Mouse (Mus musculus) stomach, embryonic 15.5 days (tissue): ENCODE measurements at regions not wholly inside any gene's neighbourhood (a gene's known extent, or its start where the extent isn't known, plus 50 kb on each side); places are given as distances from the start of the nearest gene placed in this dataset.

ENCODE experiments used
- ATAC-seq: fragments of 200-750 bp; cut with Nextera tagmentation; 2 replicates; pipeline ENCODE4 v1.8.0; 2017; ENCODE audit warnings: low read depth, moderate number of reproducible peaks, moderate TSS enrichment; ENCODE audit not compliant: insufficient read depth, low FRiP score
- H3K27ac ChIP-seq: fragments of 300-500 bp; sonication (generic); 2 replicates; pipeline ENCODE4 v1.5.1; 2015; ENCODE audit warnings: mild to moderate bottlenecking, inconsistent platforms
- H3K27me3 ChIP-seq: fragments of 300-500 bp; sonication (generic); replicated peaks from 2 replicates; pipeline ENCODE4 v1.6.1; 2015; ENCODE audit warnings: inconsistent platforms
- H3K36me3 ChIP-seq: fragments of 300-500 bp; sonication (generic); 2 replicates; pipeline ENCODE4 v1.6.1; 2015; ENCODE audit warnings: inconsistent platforms
- H3K4me1 ChIP-seq: fragments of 300-500 bp; sonication (generic); 2 replicates; pipeline ENCODE4 v1.6.1; 2015; ENCODE audit warnings: inconsistent platforms
- H3K4me2 ChIP-seq: fragments of 300-500 bp; sonication (generic); 2 replicates; pipeline ENCODE4 v1.6.1; 2015; ENCODE audit warnings: mild to moderate bottlenecking, inconsistent platforms
- H3K4me3 ChIP-seq: fragments of 300-500 bp; sonication (generic); replicated peaks from 2 replicates; pipeline ENCODE4 v1.5.1; 2015; ENCODE audit warnings: inconsistent platforms
- H3K9ac ChIP-seq: fragments of 300-500 bp; sonication (generic); 2 replicates; pipeline ENCODE4 v1.6.1; 2015; ENCODE audit warnings: inconsistent platforms
- H3K9me3 ChIP-seq: fragments of 300-500 bp; sonication (generic); 2 replicates; pipeline ENCODE4 v1.6.1; 2016; ENCODE audit warnings: inconsistent platforms
- WGBS: fragments of 180-500 bp; shearing (Covaris S2); methylation state at CpG from one replicate; pipeline ENCODE4 v1.1.7; 2015; 5-methylcytosine and 5-hydroxymethylcytosine counted together

GRCm38 (mm10) chr11:110588280-110588679 lies 189.4 kb downstream of the Map2k6 start:
- Histone ChIP-seq H3K4me2 (no peak overlapping the region), H3K27ac (no peak overlapping the region)
- ATAC-seq = no peak

DNA sequence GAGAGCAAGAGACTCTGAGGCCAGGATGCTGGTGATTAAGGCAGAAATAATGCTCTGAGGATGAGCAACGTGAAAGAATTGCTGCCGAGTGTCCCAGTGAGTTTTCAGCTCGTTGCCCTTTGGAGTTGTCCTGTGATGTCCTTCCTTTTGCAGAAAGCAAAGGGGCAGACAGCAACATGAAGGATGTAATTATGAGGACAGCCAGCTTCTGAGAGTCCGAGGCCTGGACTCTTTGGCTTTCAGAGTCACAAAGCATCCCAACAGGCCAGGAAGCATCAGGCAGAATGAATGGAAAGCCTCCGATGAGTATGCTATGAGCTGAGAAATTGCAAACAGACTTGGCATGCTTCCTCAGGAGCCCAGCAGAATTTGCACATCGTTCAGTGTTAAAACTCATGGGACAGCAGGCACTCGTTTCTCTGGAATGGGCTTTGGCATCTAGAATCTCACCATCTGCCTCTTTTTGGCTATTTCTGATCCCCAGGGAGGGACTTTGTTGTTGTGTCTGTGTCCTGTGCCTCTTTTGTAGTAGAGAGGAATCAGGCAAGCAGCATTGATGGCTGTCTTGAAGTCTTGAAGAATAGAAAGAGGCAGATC lies 196.4 kb downstream of the Map2k6 start:
- 79% methylated on average over 7 of the region's 7 CpGs for WGBS

More at GRCm38 (mm10) chr11:110588280-110588679, 189.4 kb downstream of the Map2k6 start:
- Histone ChIP-seq H3K36me3 (no peaks in the 10 kb centered on the region), H3K27me3 (no peaks in the 10 kb centered on the region), H3K9me3 (no peaks in the 10 kb centered on the region), H3K4me3 (no peak overlapping the region), H3K9ac (no peak overlapping the region), H3K4me1 (no peaks in the 10 kb centered on the region)
- 72% methylated on average over 2 of the region's 2 CpGs for WGBS

DNA sequence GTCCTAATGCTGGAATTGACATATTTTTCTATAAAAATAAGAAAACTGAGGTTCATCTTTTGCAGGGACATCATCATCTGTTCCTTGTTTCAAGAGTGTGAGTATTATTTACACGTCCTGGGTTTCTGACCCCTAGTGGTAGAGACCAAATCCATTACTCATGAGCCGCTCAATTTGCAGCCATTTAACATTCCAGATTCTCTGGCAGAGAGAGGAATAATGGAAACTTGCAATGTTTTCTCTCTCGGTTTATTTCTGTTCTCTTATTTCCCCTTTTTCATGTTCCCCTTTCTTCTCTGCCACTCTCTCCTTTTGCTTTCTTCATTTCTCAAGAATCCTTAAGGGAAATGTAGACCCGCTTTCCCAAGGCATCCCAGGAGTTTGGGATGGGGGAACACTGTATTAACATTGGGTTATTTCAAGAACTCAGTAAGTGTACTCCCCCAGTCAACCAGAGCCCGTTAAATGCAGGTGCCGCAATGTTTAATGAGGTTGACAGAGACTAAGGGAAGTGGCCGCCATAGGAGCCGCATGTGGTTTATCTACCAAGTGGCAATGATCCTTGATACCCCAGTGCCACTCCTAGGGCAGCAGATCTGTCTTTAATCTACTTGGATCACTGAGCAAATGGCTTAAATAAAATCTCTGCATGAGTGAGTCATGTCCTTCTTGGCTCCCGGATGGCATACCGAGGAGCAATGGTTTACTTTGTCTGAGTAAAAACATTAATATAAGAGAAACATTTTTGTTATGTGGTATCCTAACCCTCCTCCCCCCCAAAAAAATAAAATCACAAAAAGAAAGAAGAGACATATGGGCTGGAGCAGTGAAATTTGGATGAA lies 206.3 kb downstream of the Map2k6 start:
- Histone ChIP-seq H3K4me3 (no peak overlapping the region), H3K27me3 (no peaks in the 10 kb centered on the region), H3K36me3 (no peaks in the 10 kb centered on the region), H3K9me3 (no peaks in the 10 kb centered on the region), H3K9ac (no peak overlapping the region), H3K27ac (no peak overlapping the region), H3K4me1 (no peaks in the 10 kb centered on the region), H3K4me2 (no peak overlapping the region)
- WGBS = 66% methylated on average over 10 of the region's 10 CpGs
- no peak for ATAC-seq

More for the DNA sequence above, 196.4 kb downstream of the Map2k6 start:
- no peaks in the 10 kb centered on the region for H3K36me3 ChIP-seq
- no peak overlapping the region for H3K4me3 ChIP-seq
- H3K9me3 ChIP-seq = no peaks in the 10 kb centered on the region
- H3K9ac ChIP-seq = no peak overlapping the region
- H3K4me1 ChIP-seq = no peaks in the 10 kb centered on the region
- no peak for ATAC-seq
- H3K27me3 ChIP-seq = no peaks in the 10 kb centered on the region
- H3K4me2 ChIP-seq = no peak overlapping the region
- no peak overlapping the region for H3K27ac ChIP-seq

DNA sequence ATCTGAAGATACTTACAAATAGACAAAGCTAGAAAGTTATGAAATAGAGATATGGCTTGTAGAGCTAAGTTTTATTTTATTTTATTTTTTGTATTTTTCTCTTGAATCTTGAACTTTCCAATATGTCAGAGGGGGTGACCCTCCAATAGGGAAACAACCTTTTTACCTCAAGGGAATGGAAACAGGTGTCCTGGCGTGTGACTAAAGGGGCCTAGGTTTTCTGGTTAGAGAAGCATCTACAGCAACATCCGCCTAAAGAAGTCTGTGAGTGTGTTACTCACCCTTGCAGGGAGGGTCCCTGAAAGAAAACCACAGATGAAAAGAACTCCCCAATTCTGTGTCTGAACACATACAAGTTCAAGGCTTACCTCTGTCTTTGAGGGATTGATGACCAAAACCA lies 210.4 kb downstream of the Map2k6 start:
- H3K36me3 ChIP-seq = no peaks in the 10 kb centered on the region

DNA sequence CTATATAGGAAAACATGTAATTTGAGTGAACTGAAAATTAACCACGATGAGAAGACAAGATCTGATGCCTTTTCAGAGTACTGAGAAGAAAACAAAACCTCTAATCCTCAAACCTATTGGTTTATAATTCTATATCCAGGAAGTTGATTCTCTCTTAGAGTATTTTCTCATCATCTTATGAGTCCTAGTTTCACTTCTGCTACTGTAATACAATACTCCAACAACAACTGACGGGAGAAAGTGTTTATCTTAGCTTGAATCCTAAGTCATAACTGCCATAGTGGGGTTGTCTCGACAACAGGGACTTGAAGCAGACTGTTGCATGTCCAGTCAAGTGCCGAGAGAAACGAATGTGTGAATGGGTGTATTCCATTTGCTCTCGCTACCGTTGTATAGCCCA lies 211.9 kb downstream of the Map2k6 start:
- H3K4me3 ChIP-seq = no peak overlapping the region
- ATAC-seq = no peak
- no peak overlapping the region for H3K27ac ChIP-seq
- H3K9me3 ChIP-seq = no peaks in the 10 kb centered on the region
- no peaks in the 10 kb centered on the region for H3K4me1 ChIP-seq
- 72% methylated on average over 7 of the region's 7 CpGs for WGBS
- H3K36me3 ChIP-seq = no peaks in the 10 kb centered on the region
- no peaks in the 10 kb centered on the region for H3K27me3 ChIP-seq
- no peak overlapping the region for H3K9ac ChIP-seq
- no peak overlapping the region for H3K4me2 ChIP-seq

More for the DNA sequence above, 210.4 kb downstream of the Map2k6 start:
- Histone ChIP-seq H3K9ac (no peak overlapping the region), H3K27me3 (no peaks in the 10 kb centered on the region), H3K4me1 (no peaks in the 10 kb centered on the region), H3K9me3 (no peaks in the 10 kb centered on the region), H3K4me3 (no peak overlapping the region), H3K4me2 (no peak overlapping the region), H3K27ac (no peak overlapping the region)
- no peak for ATAC-seq
- 88% methylated on average over 2 of the region's 2 CpGs for WGBS

DNA sequence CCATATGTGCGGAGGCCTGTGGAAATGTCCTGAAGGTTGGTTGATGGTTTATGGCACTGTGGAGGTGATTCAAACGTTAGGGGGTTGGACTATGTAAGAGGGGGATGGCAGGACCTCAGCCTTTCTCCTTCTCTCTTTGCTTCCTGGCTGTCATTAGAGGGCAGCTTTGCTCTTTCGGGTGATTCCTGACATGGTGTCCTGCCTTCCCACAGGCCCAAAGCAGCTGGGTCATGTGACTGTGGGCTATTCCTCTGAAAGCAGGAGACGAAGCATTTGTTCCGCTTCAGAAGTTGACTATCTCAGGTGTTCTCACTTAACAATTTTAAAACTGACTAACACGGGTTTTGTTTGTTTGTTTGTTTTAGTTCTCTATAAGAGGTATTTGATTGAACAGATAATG lies 233.1 kb downstream of the Map2k6 start:
- Histone ChIP-seq H3K4me1 (no peaks in the 10 kb centered on the region), H3K27ac (no peak overlapping the region), H3K9me3 (no peaks in the 10 kb centered on the region; the same call in 1 of the 2 replicates), H3K4me3 (no peak overlapping the region), H3K9ac (no peak overlapping the region), H3K4me2 (no peak overlapping the region), H3K27me3 (no peaks in the 10 kb centered on the region), H3K36me3 (no peaks in the 10 kb centered on the region)
- ATAC-seq = no peak
- WGBS = 79% methylated on average over 6 of the region's 6 CpGs

DNA sequence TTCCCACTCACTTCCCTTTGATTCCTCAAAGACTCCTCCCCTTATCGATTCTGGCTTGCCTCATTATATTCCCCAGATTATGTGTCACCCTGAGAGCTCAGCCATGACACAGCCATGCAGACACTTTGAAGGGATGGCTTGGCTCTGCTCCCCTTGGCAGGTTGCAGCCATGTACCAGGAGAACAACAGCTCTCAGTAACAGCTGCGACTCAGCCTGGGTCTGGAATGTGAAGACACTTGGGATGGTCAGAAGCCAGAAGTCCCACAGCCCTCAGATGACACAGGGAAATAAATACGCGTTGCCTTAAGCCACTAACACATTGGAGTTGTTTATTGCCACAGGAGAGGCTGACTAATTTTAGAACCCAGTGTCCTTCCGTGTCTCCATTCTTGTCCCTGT lies 234.4 kb downstream of the Map2k6 start:
- Histone ChIP-seq H3K4me3 (no peak overlapping the region), H3K27me3 (no peaks in the 10 kb centered on the region), H3K9me3 (no peaks in the 10 kb centered on the region; the same call in 1 of the 2 replicates), H3K36me3 (no peaks in the 10 kb centered on the region), H3K27ac (no peak overlapping the region), H3K4me2 (no peak overlapping the region), H3K4me1 (no peaks in the 10 kb centered on the region), H3K9ac (no peak overlapping the region)
- ATAC-seq = no peak
- 75% methylated on average over 5 of the region's 5 CpGs for WGBS

- Histone ChIP-seq H3K4me1 (no peaks in the 10 kb centered on the region), H3K9ac (no peak overlapping the region), H3K9me3 (no peaks in the 10 kb centered on the region), H3K4me3 (no peak overlapping the region), H3K27ac (no peak overlapping the region), H3K4me2 (no peak overlapping the region), H3K27me3 (no peaks in the 10 kb centered on the region), H3K36me3 (no peaks in the 10 kb centered on the region)
- ATAC-seq = no peak
- 57% methylated on average over 13 of the region's 13 CpGs for WGBS
These were observed 243.6 kb downstream of the Map2k6 start for GRCm38 (mm10) chr11:110642485-110642884.

DNA sequence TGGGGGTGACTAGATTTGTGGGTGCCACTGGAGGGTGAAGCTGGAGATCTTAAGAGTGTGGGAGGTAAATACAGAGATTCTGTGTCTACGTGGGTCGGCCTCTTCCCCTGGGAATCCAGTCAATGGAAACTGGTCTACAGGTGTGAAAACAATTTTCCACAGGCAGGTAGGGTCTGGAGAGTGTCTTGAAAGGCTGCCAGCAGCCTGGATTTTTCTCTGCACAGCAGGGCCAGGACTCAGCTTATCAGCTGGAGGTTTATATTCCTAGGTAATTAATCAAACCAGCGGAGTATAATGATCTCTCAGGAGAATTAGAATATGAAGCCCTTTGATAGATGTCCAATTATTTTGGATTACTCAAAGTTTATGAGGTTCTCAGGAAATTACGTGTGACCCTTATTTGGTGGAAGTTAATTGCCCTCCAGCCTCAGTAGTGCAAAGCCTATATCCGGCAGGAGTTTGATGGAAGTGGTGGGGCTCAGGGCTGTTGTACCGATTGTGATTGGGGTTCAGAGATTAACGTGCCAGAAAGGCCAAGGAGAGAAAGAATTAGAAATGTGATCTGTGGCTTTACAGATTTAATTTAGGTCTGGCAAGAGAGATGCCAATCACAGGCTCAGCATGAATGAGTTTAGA lies 250.8 kb downstream of the Map2k6 start:
- Histone ChIP-seq H3K4me3 (no peak overlapping the region), H3K9ac (no peak overlapping the region), H3K27me3 (no peaks in the 10 kb centered on the region), H3K4me2 (no peak overlapping the region), H3K27ac (no peak overlapping the region), H3K9me3 (no peaks in the 10 kb centered on the region), H3K36me3 (no peaks in the 10 kb centered on the region), H3K4me1 (no peaks in the 10 kb centered on the region)
- 50% methylated on average over 7 of the region's 7 CpGs for WGBS
- ATAC-seq = no peak

GRCm38 (mm10) chr11:110652068-110652467 lies 253.1 kb downstream of the Map2k6 start:
- Histone ChIP-seq H3K4me3 (no peak overlapping the region), H3K27ac (no peak overlapping the region), H3K9me3 (no peaks in the 10 kb centered on the region), H3K9ac (no peak overlapping the region), H3K4me2 (no peak overlapping the region), H3K27me3 (no peaks in the 10 kb centered on the region), H3K4me1 (no peaks in the 10 kb centered on the region), H3K36me3 (no peaks in the 10 kb centered on the region)
- 20% methylated on average over 3 of the region's 3 CpGs for WGBS
- ATAC-seq = no peak

- Histone ChIP-seq H3K4me1 (no peaks in the 10 kb centered on the region), H3K27me3 (no peaks in the 10 kb centered on the region), H3K27ac (no peak overlapping the region), H3K4me2 (no peak overlapping the region), H3K36me3 (no peaks in the 10 kb centered on the region), H3K9me3 (no peaks in the 10 kb centered on the region), H3K9ac (no peak overlapping the region), H3K4me3 (no peak overlapping the region)
- 85% methylated on average over 11 of the region's 11 CpGs for WGBS
- no peak for ATAC-seq
These were observed 257.7 kb downstream of the Map2k6 start for GRCm38 (mm10) chr11:110656524-110657156.

- Histone ChIP-seq H3K4me1 (no peaks in the 10 kb centered on the region), H3K27me3 (no peaks in the 10 kb centered on the region), H3K9me3 (no peaks in the 10 kb centered on the region), H3K4me2 (no peak overlapping the region), H3K9ac (no peak overlapping the region), H3K4me3 (no peak overlapping the region), H3K36me3 (no peaks in the 10 kb centered on the region), H3K27ac (no peak overlapping the region)
- 47% methylated on average over 8 of the region's 8 CpGs for WGBS
- ATAC-seq = no peak
These were observed 258.9 kb downstream of the Map2k6 start for GRCm38 (mm10) chr11:110657854-110658253.
